Mouse (Mus musculus): ENCODE data around the gene Dusp10. TPM values are rescaled to one million over a fixed set of nuclear protein-coding genes. Genes with fewer than 3 reads are reported as not detected.
A peak's percentile ranks its signal among the peaks of the same experiment; 100 is the strongest.

Gene Dusp10
- polyA plus RNA-seq, 1 experiment from 2014 or later = 6.7 TPM

GRCm38 (mm10) chr1:184048675-184049418 lies 35.7 kb downstream of the Dusp10 start:
- 81% methylated on average over 10 of the region's 10 CpGs for WGBS
- no peak for DNase-seq (ENCODE audit: low spot score)
- H3K9me3 ChIP-seq = no peaks in the 10 kb centered on the region
- H3K36me3 ChIP-seq = no peaks in the 10 kb centered on the region
- H3K27ac ChIP-seq = no peak overlapping the region
- 0 out of 2 replicates have a peak, but pooled peaks cover 11% of the 10 kb centered on the region for H3K4me1 ChIP-seq (replicated peaks)
- no peak overlapping the region for H3K4me3 ChIP-seq
- H3K27me3 ChIP-seq (ENCODE audit: insufficient read depth, poor library complexity, severe bottlenecking) = no peaks in the 10 kb centered on the region

GRCm38 (mm10) chr1:184051286-184051685 lies 38.2 kb downstream of the Dusp10 start:
- 0 out of 2 replicates have a peak, but pooled peaks cover 7% of the 10 kb centered on the region for H3K4me1 ChIP-seq (replicated peaks)
- no peaks in the 10 kb centered on the region for H3K9me3 ChIP-seq
- H3K27me3 ChIP-seq (ENCODE audit: insufficient read depth, poor library complexity, severe bottlenecking) = no peaks in the 10 kb centered on the region

GRCm38 (mm10) chr1:184051824-184052223 lies 38.7 kb downstream of the Dusp10 start:
- 51% methylated on average over 6 of the region's 6 CpGs for WGBS
- no peaks in the 10 kb centered on the region for H3K27me3 ChIP-seq (ENCODE audit: insufficient read depth, poor library complexity, severe bottlenecking)
- no peaks in the 10 kb centered on the region for H3K36me3 ChIP-seq
- no peak overlapping the region for H3K4me3 ChIP-seq
- DNase-seq (ENCODE audit: low spot score) = no peak
- H3K4me1 ChIP-seq (replicated peaks) = 0 out of 2 replicates have a peak, but pooled peaks cover 6% of the 10 kb centered on the region
- no peak overlapping the region for H3K27ac ChIP-seq
- no peaks in the 10 kb centered on the region for H3K9me3 ChIP-seq

More at GRCm38 (mm10) chr1:184051286-184051685, 38.2 kb downstream of the Dusp10 start:
- no peak overlapping the region for H3K27ac ChIP-seq
- no peaks in the 10 kb centered on the region for H3K36me3 ChIP-seq
- DNase-seq (ENCODE audit: low spot score) = no peak
- H3K4me3 ChIP-seq = no peak overlapping the region
- 75% methylated on average over 1 of the region's 1 CpGs for WGBS

- 79% methylated on average over 4 of the region's 4 CpGs for WGBS
- no peaks in the 10 kb centered on the region for H3K27me3 ChIP-seq (ENCODE audit: insufficient read depth, poor library complexity, severe bottlenecking)
- no peak overlapping the region for H3K27ac ChIP-seq
- no peak for DNase-seq (ENCODE audit: low spot score)
- no peaks in the 10 kb centered on the region for H3K36me3 ChIP-seq
- no peaks in the 10 kb centered on the region for H3K9me3 ChIP-seq
- H3K4me3 ChIP-seq = no peak overlapping the region
- 0 out of 2 replicates have a peak, but pooled peaks cover 6% of the 10 kb centered on the region for H3K4me1 ChIP-seq (replicated peaks)
Measured at GRCm38 (mm10) chr1:184052331-184052730, 39.2 kb downstream of the Dusp10 start.

GRCm38 (mm10) chr1:184053141-184053540 lies 40.0 kb downstream of the Dusp10 start:
- Histone ChIP-seq H3K36me3 (no peaks in the 10 kb centered on the region), H3K4me3 (no peak overlapping the region), H3K27ac (no peak overlapping the region), H3K27me3 (ENCODE audit: insufficient read depth, poor library complexity, severe bottlenecking) (no peaks in the 10 kb centered on the region), H3K4me1 (replicated peaks) (0 out of 2 replicates have a peak, but pooled peaks cover 6% of the 10 kb centered on the region), H3K9me3 (no peaks in the 10 kb centered on the region)
- DNase-seq (ENCODE audit: low spot score) = no peak
- 87% methylated on average over 4 of the region's 4 CpGs for WGBS

- Histone ChIP-seq H3K4me1 (replicated peaks) (0 out of 2 replicates have a peak, but pooled peaks cover 6% of the 10 kb centered on the region), H3K9me3 (no peaks in the 10 kb centered on the region), H3K27me3 (ENCODE audit: insufficient read depth, poor library complexity, severe bottlenecking) (no peaks in the 10 kb centered on the region), H3K4me3 (no peak overlapping the region), H3K36me3 (no peaks in the 10 kb centered on the region), H3K27ac (no peak overlapping the region)
- DNase-seq (ENCODE audit: low spot score) = no peak
- 89% methylated on average over 4 of the region's 4 CpGs for WGBS
Measured at GRCm38 (mm10) chr1:184053711-184054110, 40.6 kb downstream of the Dusp10 start.

GRCm38 (mm10) chr1:184054176-184054575 lies 41.1 kb downstream of the Dusp10 start:
- H3K4me1 ChIP-seq (replicated peaks) = 0 out of 2 replicates have a peak, but pooled peaks cover 6% of the 10 kb centered on the region
- H3K9me3 ChIP-seq = no peaks in the 10 kb centered on the region
- no peak overlapping the region for H3K4me3 ChIP-seq
- H3K27ac ChIP-seq = no peak overlapping the region
- no peak for DNase-seq (ENCODE audit: low spot score)
- WGBS = 91% methylated on average over 2 of the region's 2 CpGs
- H3K36me3 ChIP-seq = no peaks in the 10 kb centered on the region
- H3K27me3 ChIP-seq (ENCODE audit: insufficient read depth, poor library complexity, severe bottlenecking) = no peaks in the 10 kb centered on the region

GRCm38 (mm10) chr1:184058206-184058605 lies 45.1 kb downstream of the Dusp10 start:
- Histone ChIP-seq H3K36me3 (no peaks in the 10 kb centered on the region), H3K9me3 (no peaks in the 10 kb centered on the region), H3K27me3 (ENCODE audit: insufficient read depth, poor library complexity, severe bottlenecking) (no peaks in the 10 kb centered on the region), H3K4me3 (no peak overlapping the region), H3K27ac (no peak overlapping the region), H3K4me1 (replicated peaks) (peaks cover 3% of the 10 kb centered on the region; the same call in 1 of the 2 replicates)
- DNase-seq (ENCODE audit: low spot score) = no peak
- WGBS = 78% methylated on average over 8 of the region's 8 CpGs

GRCm38 (mm10) chr1:184059814-184060213 lies 46.7 kb downstream of the Dusp10 start:
- peaks cover 9% of the 10 kb centered on the region; the same call in 1 of the 2 replicates for H3K4me1 ChIP-seq (replicated peaks)
- no peak for DNase-seq (ENCODE audit: low spot score)
- H3K27me3 ChIP-seq (ENCODE audit: insufficient read depth, poor library complexity, severe bottlenecking) = no peaks in the 10 kb centered on the region
- H3K4me3 ChIP-seq = no peak overlapping the region
- H3K27ac ChIP-seq = no peak overlapping the region
- no peaks in the 10 kb centered on the region for H3K9me3 ChIP-seq
- WGBS = 85% methylated on average over 3 of the region's 3 CpGs
- H3K36me3 ChIP-seq = no peaks in the 10 kb centered on the region

- DNase-seq (ENCODE audit: low spot score) = no peak
- H3K9me3 ChIP-seq = no peaks in the 10 kb centered on the region
- peaks cover 15% of the 10 kb centered on the region for H3K4me1 ChIP-seq (replicated peaks)
- WGBS = 85% methylated on average over 9 of the region's 9 CpGs
- no peaks in the 10 kb centered on the region for H3K36me3 ChIP-seq
- H3K4me3 ChIP-seq = no peak overlapping the region
- H3K27ac ChIP-seq = no peak overlapping the region
- H3K27me3 ChIP-seq (ENCODE audit: insufficient read depth, poor library complexity, severe bottlenecking) = no peaks in the 10 kb centered on the region
Measured at GRCm38 (mm10) chr1:184060381-184060780, 47.3 kb downstream of the Dusp10 start.

- no peak overlapping the region for H3K27ac ChIP-seq
- no peak for DNase-seq (ENCODE audit: low spot score)
- peaks cover 22% of the 10 kb centered on the region for H3K4me1 ChIP-seq (replicated peaks)
- no peaks in the 10 kb centered on the region for H3K36me3 ChIP-seq
- H3K27me3 ChIP-seq (ENCODE audit: insufficient read depth, poor library complexity, severe bottlenecking) = no peaks in the 10 kb centered on the region
- H3K4me3 ChIP-seq = no peak overlapping the region
- H3K9me3 ChIP-seq = no peaks in the 10 kb centered on the region
- 78% methylated on average over 4 of the region's 4 CpGs for WGBS
Measured at GRCm38 (mm10) chr1:184060828-184061734, 48.0 kb downstream of the Dusp10 start.

GRCm38 (mm10) chr1:184061901-184062300 lies 48.8 kb downstream of the Dusp10 start:
- Histone ChIP-seq H3K4me1 (replicated peaks) (peaks cover 30% of the 10 kb centered on the region), H3K36me3 (no peaks in the 10 kb centered on the region), H3K9me3 (no peaks in the 10 kb centered on the region), H3K4me3 (no peak overlapping the region), H3K27ac (no peak overlapping the region), H3K27me3 (ENCODE audit: insufficient read depth, poor library complexity, severe bottlenecking) (no peaks in the 10 kb centered on the region)
- 78% methylated on average over 1 of the region's 1 CpGs for whole genome bisulfite sequencing
- no peak for DNase-seq (ENCODE audit: low spot score)

GRCm38 (mm10) chr1:184064306-184064705 lies 51.2 kb downstream of the Dusp10 start:
- no peak overlapping the region for H3K4me3 ChIP-seq
- no peak for DNase-seq (ENCODE audit: low spot score)
- WGBS = 81% methylated on average over 7 of the region's 7 CpGs
- no peaks in the 10 kb centered on the region for H3K27me3 ChIP-seq (ENCODE audit: insufficient read depth, poor library complexity, severe bottlenecking)
- peaks cover 9% of the 10 kb centered on the region for H3K36me3 ChIP-seq
- no peaks in the 10 kb centered on the region for H3K9me3 ChIP-seq
- peaks cover 33% of the 10 kb centered on the region for H3K4me1 ChIP-seq (replicated peaks)
- H3K27ac ChIP-seq = 0 out of 2 replicates have a peak overlapping the region, but pooled peaks have one; percentile 40
